Mouse (Mus musculus) heart, embryonic 16.5 days (tissue): ENCODE results near the gene Fam118a. TPM values are rescaled to one million over a fixed set of nuclear protein-coding genes. Genes with fewer than 3 reads are reported as not detected.
A peak's percentile ranks its signal among the peaks of the same experiment; 100 is the strongest.

Experiments used
- ATAC-seq: fragments of 200-750 bp; cut with Nextera tagmentation; replicated peaks from 2 replicates; pipeline ENCODE4 v1.8.0; 2017; ENCODE audit warnings: moderate number of reproducible peaks; ENCODE audit not compliant: insufficient read depth, low FRiP score; ENCODE audit errors: extremely low read depth
- H3K27ac ChIP-seq: fragments of 300-500 bp; sonication (generic); 2 replicates; pipeline ENCODE4 v1.5.1; 2014; ENCODE audit warnings: mild to moderate bottlenecking, low read length, control low read depth, moderate library complexity
- H3K27me3 ChIP-seq: fragments of 300-500 bp; sonication (generic); 2 replicates; pipeline ENCODE4 v1.6.1; 2014; ENCODE audit warnings: low read length, mixed read lengths; ENCODE audit not compliant: control insufficient read depth, insufficient read depth
- H3K36me3 ChIP-seq: fragments of 300-500 bp; sonication (generic); 2 replicates; pipeline ENCODE4 v1.6.1; 2014; ENCODE audit not compliant: control insufficient read depth, insufficient read depth
- H3K4me1 ChIP-seq: fragments of 300-500 bp; sonication (generic); 2 replicates; pipeline ENCODE4 v1.6.1; 2014; ENCODE audit warnings: low read length, mixed read lengths; ENCODE audit not compliant: control insufficient read depth, insufficient read depth
- H3K4me2 ChIP-seq: fragments of 300-500 bp; sonication (generic); 2 replicates; pipeline ENCODE4 v1.6.1; 2014; ENCODE audit warnings: low read depth, mild to moderate bottlenecking, control low read depth, low read length
- H3K4me3 ChIP-seq: fragments of 300-500 bp; sonication (generic); 2 replicates; pipeline ENCODE4 v1.5.1; 2014; ENCODE audit warnings: mild to moderate bottlenecking, control low read depth, low read length
- H3K9ac ChIP-seq: fragments of 300-500 bp; sonication (generic); 2 replicates; pipeline ENCODE4 v1.6.1; 2014; ENCODE audit warnings: low read length, control low read depth
- H3K9me3 ChIP-seq: fragments of 300-500 bp; sonication (generic); replicated peaks from 2 replicates; pipeline ENCODE4 v1.6.1; 2016; ENCODE audit warnings: low read length; ENCODE audit not compliant: control insufficient read depth
- WGBS: fragments of 180-500 bp; shearing (Covaris S2); extraction: QIAGEN DNeasy Blood & Tissue Kit; methylation state at CpG from one replicate; pipeline ENCODE4 v1.1.7; 2014; 5-methylcytosine and 5-hydroxymethylcytosine counted together
- polyA plus RNA-seq: library from polyadenylated mRNA; unstranded; fragments of >200 nt; fragmentation: Nextera tagmentation; extraction: Ambion mirVana; gene quantifications from 2 replicates; pipeline ENCODE4 v1.2.1, GENCODE M21; 2015

Gene Fam118a
- polyA plus RNA-seq, 1 experiment from 2014 or later: 18.2 TPM

DNA sequence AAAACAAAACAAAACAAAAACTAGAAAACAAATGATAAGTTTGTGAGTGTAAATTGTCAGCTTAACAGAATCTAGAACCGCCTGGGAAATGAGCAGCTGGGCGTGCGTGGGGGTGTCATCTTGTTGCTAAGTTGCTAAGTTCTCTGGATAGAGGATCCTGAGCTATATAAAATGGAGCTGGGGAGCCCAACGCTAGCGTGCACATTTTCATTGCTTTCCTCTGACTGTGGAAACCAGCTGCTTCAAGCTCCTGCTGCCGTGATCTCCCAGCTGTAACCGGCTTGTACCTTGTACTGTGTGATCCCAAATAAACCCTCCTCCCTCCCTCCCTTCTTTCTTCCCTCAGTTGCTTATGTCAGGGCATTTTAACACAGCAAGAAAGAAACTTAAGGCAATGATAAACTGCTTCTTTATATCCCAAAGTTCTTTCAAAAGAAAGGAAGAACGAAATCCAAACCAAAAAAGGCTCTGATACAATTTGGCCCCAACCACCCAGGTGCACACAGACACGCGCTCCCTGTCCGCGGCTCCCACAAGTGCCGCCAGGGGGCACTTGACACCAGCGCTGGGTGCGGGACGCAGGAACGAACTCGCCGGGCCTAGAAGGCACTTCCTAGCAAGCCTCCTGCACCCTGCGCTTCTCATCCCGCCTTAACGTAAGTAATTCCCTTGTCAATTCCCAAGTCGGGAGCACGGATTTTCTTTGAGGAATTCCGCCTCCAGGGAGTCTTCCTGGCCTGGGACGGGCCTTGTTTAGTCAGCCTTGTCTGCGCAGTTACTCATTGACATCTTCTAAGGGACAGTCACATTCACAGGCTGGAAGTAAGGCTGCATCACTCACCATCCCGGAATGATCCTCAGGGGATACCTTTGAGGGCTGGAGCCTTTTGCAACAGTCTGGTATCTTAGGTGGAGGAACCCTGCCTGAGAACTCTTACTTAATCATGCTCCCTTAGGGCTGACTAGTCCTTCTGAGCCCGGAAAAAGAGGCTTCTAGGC, 27.5 kb upstream of the Fam118a start:
- no peaks in the 10 kb centered on the region; the same call in 1 of the 2 replicates for H3K27me3 ChIP-seq
- no peaks in the 10 kb centered on the region for H3K36me3 ChIP-seq
- H3K9me3 ChIP-seq: no peaks in the 10 kb centered on the region
- WGBS: 18% methylated on average over 29 of the region's 29 CpGs
- no peaks in the 10 kb centered on the region for H3K4me1 ChIP-seq
- no peak overlapping the region for H3K4me3 ChIP-seq
- H3K4me2 ChIP-seq: no peak overlapping the region
- 0 out of 2 replicates have a peak overlapping the region, but pooled peaks have one; percentile 4 for H3K9ac ChIP-seq
- no peak overlapping the region for H3K27ac ChIP-seq
- peak; percentile 79; the same call in 1 of the 2 replicates for ATAC-seq

DNA sequence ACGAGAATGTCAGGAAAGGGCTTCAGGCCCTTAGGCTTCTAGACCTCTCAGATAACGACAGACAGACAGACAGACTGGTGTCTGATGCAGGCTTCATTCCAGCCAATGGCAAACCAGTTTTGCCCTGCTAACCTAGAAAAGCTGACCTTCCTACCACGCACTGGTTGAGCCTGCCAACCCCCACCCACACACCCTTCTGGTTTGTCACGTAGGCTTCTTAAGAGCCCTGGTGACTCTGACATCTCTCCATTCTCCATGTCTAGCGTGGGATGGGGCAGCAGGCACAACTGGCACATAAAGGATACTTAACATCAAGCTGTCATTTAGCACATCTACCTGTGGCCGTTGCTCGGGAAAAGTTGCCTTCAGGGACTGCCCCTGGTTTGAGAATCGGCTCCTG, 19.1 kb upstream of the Fam118a start:
- H3K9me3 ChIP-seq: no peaks in the 10 kb centered on the region
- H3K36me3 ChIP-seq: no peaks in the 10 kb centered on the region
- no peak overlapping the region for H3K27ac ChIP-seq
- peaks cover 14% of the 10 kb centered on the region for H3K4me1 ChIP-seq
- 61% methylated on average over 8 of the region's 8 CpGs for WGBS
- H3K9ac ChIP-seq: no peak overlapping the region
- no peak overlapping the region for H3K4me2 ChIP-seq
- no peak for ATAC-seq
- no peaks in the 10 kb centered on the region for H3K27me3 ChIP-seq
- H3K4me3 ChIP-seq: no peak overlapping the region

DNA sequence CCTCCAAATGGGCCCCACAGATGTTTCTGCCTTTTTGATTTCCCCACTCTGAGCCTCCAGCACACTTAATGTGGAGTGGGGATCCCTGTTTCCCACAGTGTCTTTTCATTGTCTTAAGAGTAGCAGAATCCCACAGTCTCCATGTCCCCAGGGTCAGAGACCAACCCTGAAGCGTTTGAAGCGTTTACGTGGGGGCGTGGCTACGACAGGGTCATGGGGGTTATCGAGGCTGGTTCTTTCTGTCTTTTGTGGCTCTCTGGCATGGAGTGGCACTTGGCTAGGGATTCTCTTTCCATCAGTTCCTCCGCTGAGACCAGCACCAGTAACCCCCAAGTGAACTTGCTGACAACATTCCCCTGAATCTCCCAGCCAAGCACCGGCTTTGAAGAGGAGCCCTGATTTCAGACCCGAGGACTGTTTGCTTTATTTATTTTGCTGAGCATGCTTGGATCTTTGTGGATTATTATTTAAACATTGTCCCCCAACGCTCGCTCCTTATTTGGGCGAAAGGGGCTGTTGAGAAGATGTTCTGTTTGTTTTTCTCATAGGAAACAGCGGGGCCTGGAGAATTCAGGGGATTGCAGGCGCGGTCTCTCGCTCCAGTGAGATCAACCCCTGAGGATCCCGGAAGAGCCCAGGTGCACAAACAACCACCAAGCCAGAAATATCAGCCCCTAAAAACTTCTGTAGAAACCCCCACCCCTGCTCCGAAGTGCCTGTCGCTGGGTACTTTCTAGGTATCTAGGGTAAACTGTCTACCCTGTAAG, 16.7 kb upstream of the Fam118a start:
- no peak overlapping the region for H3K4me3 ChIP-seq
- peak overlapping the region; percentile 26 for H3K27ac ChIP-seq
- ATAC-seq: no peak
- H3K27me3 ChIP-seq: peaks cover 9% of the 10 kb centered on the region
- H3K9ac ChIP-seq: no peak overlapping the region
- WGBS: 28% methylated on average over 19 of the region's 19 CpGs
- H3K36me3 ChIP-seq: no peaks in the 10 kb centered on the region
- H3K9me3 ChIP-seq: no peaks in the 10 kb centered on the region
- H3K4me1 ChIP-seq: peaks cover 23% of the 10 kb centered on the region
- H3K4me2 ChIP-seq: peak overlapping the region; percentile 26

DNA sequence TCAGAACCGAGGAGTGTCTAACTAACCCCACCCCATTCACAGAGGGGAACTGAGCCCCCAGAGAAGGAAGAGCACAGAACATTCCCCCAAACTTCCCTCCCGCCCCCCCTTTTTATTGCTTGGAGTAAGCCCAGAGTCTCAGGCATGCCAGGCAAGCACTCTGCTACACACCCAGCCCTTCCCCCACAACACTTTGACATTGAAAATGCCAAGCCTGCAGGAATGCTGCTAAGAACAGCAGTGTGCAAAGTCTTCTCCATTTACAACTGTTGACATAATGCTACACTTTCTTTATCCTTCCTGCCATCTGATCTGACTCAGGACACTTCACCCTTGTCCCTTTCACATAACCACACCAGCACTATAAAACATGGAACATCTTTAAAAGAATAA, 16.1 kb upstream of the Fam118a start:
- Histone ChIP-seq H3K27ac (peak overlapping the region; percentile 26), H3K4me2 (peak overlapping the region; percentile 26), H3K4me1 (peaks cover 24% of the 10 kb centered on the region), H3K4me3 (no peak overlapping the region), H3K36me3 (no peaks in the 10 kb centered on the region), H3K9ac (no peak overlapping the region), H3K9me3 (no peaks in the 10 kb centered on the region), H3K27me3 (peaks cover 9% of the 10 kb centered on the region)
- ATAC-seq: 0 out of 2 replicates have a peak, but pooled peaks have one; percentile 60
- 12% methylated on average over 2 of the region's 2 CpGs for WGBS

DNA sequence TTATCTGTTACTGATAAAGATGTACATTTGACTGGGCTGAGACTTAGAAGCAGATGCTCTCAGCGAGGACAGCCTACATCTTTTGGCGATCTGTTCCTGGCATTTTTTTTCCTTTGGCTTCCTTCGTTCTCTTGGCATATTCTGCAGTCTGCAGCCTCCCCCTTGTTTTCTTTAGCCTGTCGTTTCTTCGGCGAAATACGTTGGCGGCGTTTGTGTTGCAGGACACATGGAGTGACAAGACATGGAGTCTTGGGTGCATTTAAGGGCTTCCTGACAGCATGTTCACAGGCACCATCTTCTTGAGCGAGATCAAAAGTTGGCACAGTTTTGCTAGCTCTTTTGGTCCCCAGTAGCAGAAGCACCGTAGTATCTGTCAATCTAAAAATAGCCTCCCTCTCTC, 13.0 kb upstream of the Fam118a start:
- no peaks in the 10 kb centered on the region for H3K36me3 ChIP-seq
- peak overlapping the region; percentile 14; the same call in 1 of the 2 replicates for H3K4me2 ChIP-seq
- peaks cover 24% of the 10 kb centered on the region for H3K4me1 ChIP-seq
- ATAC-seq: no peak
- no peaks in the 10 kb centered on the region for H3K9me3 ChIP-seq
- 58% methylated on average over 11 of the region's 11 CpGs for WGBS
- no peak overlapping the region for H3K27ac ChIP-seq
- no peak overlapping the region for H3K9ac ChIP-seq
- peaks cover 9% of the 10 kb centered on the region for H3K27me3 ChIP-seq
- no peak overlapping the region for H3K4me3 ChIP-seq

DNA sequence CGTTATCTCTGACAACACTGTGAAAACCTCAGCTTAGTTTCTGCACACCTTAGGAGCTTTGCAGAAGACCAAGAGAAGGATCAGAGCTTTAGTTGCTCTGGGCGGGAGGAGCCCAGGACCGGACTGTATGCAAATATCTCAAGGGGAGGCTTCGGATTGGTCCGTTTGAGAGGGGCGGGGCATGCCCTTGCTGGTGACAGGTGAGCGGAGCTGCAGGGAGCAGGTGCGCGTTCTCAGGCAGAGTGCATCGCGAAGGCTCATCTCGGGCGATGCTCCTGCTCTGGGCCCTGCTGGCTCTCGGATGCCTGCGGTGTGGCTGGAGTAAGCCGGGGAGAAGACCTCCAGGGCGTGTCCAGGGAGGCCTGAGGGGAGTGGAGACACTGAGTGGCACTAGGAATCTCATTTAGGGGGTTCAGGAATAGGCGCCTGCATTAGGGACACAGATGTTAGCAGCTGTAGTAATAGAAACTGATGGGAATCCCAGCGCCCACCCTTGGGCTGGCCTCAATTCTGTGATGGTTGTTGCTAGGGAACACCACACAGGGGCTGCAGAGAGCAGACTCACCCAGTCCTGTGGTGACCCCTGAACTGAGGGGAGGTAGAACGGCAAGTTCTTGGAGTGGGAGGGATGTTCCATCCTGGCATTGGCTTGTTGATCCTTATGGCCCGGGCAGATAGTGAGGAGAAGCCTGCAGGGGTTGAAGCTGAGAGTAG, 11.6 kb upstream of the Fam118a start, which contains the start of gene Upk3a:
Gene Upk3a, plus strand, starts transcription at position 191 of the 714 bp plus-strand sequence.
- Histone ChIP-seq H3K27me3 (peaks cover 9% of the 10 kb centered on the region), H3K4me1 (peaks cover 19% of the 10 kb centered on the region), H3K27ac (no peak within 1 kb of the TSS), H3K4me3 (no peak within 1 kb of the TSS), H3K4me2 (no peak within 1 kb of the TSS; the same call in 1 of the 2 replicates), H3K36me3 (no peaks in the 10 kb centered on the region), H3K9me3 (no peaks in the 10 kb centered on the region), H3K9ac (no peak within 1 kb of the TSS)
- ATAC-seq: no peak
- WGBS: 15% methylated on average over 21 of the region's 21 CpGs

DNA sequence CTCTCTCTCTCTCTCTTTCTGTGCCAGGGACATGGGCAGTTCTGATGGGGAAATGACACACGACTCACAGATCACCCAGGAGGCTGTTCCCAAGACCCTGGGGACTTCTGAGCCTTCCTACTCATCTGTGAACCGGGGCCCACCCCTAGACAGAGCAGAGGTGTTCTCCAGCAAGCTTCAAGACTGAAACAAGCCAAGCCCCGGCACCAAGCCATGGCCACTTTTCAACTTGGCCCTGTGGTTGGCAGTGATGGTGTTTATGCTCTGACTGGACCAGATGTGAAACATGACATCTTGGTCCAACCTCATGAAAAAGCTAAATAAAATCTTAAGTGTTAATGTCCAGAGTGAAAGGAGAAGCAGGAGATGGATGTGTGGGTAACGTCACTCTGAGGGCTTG, 6.5 kb upstream of the Fam118a start:
- no peak overlapping the region for H3K27ac ChIP-seq
- ATAC-seq: no peak
- 67% methylated on average over 4 of the region's 4 CpGs for WGBS
- no peaks in the 10 kb centered on the region for H3K36me3 ChIP-seq
- no peaks in the 10 kb centered on the region; the same call in 1 of the 2 replicates for H3K27me3 ChIP-seq
- no peak overlapping the region for H3K9ac ChIP-seq
- no peaks in the 10 kb centered on the region for H3K4me1 ChIP-seq
- no peaks in the 10 kb centered on the region for H3K9me3 ChIP-seq
- H3K4me3 ChIP-seq: no peak overlapping the region
- no peak overlapping the region for H3K4me2 ChIP-seq

DNA sequence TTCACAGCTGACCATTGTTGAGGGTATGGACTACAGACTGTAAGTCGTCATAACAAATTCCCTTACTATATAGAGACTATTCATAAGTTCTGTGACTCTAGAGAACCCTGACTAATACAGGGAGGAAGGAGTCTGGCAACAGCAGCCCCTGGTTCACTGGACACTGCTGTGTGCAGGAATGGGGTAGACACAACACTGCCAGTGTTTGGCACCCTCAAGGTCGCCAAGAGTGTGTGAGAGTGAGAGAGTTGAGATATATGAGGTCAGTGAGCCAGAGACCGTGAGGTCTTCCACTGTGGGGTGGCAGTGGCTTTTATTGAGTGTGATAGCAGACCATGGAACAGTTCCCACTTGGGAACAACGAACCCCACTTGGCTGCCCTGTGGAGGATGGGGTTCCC, 2.6 kb upstream of the Fam118a start:
- no peak overlapping the region for H3K4me3 ChIP-seq
- H3K4me2 ChIP-seq: no peak overlapping the region
- H3K27ac ChIP-seq: no peak overlapping the region
- no peak overlapping the region for H3K9ac ChIP-seq
- H3K27me3 ChIP-seq: no peaks in the 10 kb centered on the region
- H3K9me3 ChIP-seq: no peaks in the 10 kb centered on the region
- ATAC-seq: no peak
- WGBS: 63% methylated on average over 4 of the region's 4 CpGs
- no peaks in the 10 kb centered on the region for H3K36me3 ChIP-seq
- no peaks in the 10 kb centered on the region for H3K4me1 ChIP-seq
